Mouse (Mus musculus) forebrain, embryonic 13.5 days (tissue): Measurements from ENCODE around the gene Dot1l. TPM values are rescaled to one million over a fixed set of nuclear protein-coding genes. Genes with fewer than 3 reads are reported as not detected.

Experiments used
- ATAC-seq: fragments of 200-750 bp; cut with Nextera tagmentation; 2 replicates; pipeline ENCODE4 v1.8.0; 2017
- H3K27ac ChIP-seq: fragments of 300-500 bp; sonication (generic); 2 replicates; pipeline ENCODE4 v1.5.1; 2015; ENCODE audit warnings: inconsistent platforms, mild to moderate bottlenecking, moderate library complexity
- H3K27me3 ChIP-seq: fragments of 300-500 bp; sonication (generic); 2 replicates; pipeline ENCODE4 v1.6.1; 2015; ENCODE audit warnings: mild to moderate bottlenecking, inconsistent platforms
- H3K36me3 ChIP-seq: fragments of 300-500 bp; sonication (generic); 2 replicates; pipeline ENCODE4 v1.6.1; 2015; ENCODE audit warnings: mild to moderate bottlenecking, inconsistent platforms; ENCODE audit not compliant: poor library complexity, severe bottlenecking
- H3K4me1 ChIP-seq: fragments of 300-500 bp; sonication (generic); 2 replicates; pipeline ENCODE4 v1.6.1; 2015; ENCODE audit warnings: inconsistent platforms
- H3K4me2 ChIP-seq: fragments of 300-500 bp; sonication (generic); 2 replicates; pipeline ENCODE4 v1.6.1; 2015; ENCODE audit warnings: inconsistent platforms, mild to moderate bottlenecking, moderate library complexity
- H3K4me3 ChIP-seq: fragments of 300-500 bp; sonication (generic); 2 replicates; pipeline ENCODE4 v1.5.1; 2015; ENCODE audit warnings: mild to moderate bottlenecking, inconsistent platforms
- H3K9ac ChIP-seq: fragments of 300-500 bp; sonication (generic); 2 replicates; pipeline ENCODE4 v1.6.1; 2015; ENCODE audit warnings: mild to moderate bottlenecking, inconsistent platforms
- H3K9me3 ChIP-seq: fragments of 300-500 bp; sonication (generic); replicated peaks from 2 replicates; pipeline ENCODE4 v1.6.1; 2016; ENCODE audit warnings: inconsistent platforms
- WGBS: fragments of 180-500 bp; shearing (Covaris S2); methylation state at CpG from one replicate; pipeline ENCODE4 v1.1.7; 2015; 5-methylcytosine and 5-hydroxymethylcytosine counted together
- polyA plus RNA-seq: library from polyadenylated mRNA; unstranded; fragments of >200 nt; fragmentation: Nextera tagmentation; extraction: Ambion mirVana; gene quantifications from 2 replicates; pipeline ENCODE4 v1.2.1, GENCODE M21; 2015

Gene Dot1l
- polyA plus RNA-seq, 1 experiment from 2014 or later = 19.9 TPM

GRCm38 (mm10) chr10:80744262-80744661 lies 10.7 kb upstream of the Dot1l start:
- no peak overlapping the region for H3K27ac ChIP-seq
- H3K4me2 ChIP-seq = no peak overlapping the region
- H3K4me1 ChIP-seq = peaks cover 26% of the 10 kb centered on the region
- no peak overlapping the region for H3K4me3 ChIP-seq
- no peaks in the 10 kb centered on the region for H3K36me3 ChIP-seq
- no peak overlapping the region for H3K9ac ChIP-seq
- H3K27me3 ChIP-seq = 0 out of 2 replicates have a peak, but pooled peaks cover 7% of the 10 kb centered on the region
- no peak for ATAC-seq
- 45% methylated on average over 5 of the region's 5 CpGs for WGBS
- no peaks in the 10 kb centered on the region for H3K9me3 ChIP-seq

DNA sequence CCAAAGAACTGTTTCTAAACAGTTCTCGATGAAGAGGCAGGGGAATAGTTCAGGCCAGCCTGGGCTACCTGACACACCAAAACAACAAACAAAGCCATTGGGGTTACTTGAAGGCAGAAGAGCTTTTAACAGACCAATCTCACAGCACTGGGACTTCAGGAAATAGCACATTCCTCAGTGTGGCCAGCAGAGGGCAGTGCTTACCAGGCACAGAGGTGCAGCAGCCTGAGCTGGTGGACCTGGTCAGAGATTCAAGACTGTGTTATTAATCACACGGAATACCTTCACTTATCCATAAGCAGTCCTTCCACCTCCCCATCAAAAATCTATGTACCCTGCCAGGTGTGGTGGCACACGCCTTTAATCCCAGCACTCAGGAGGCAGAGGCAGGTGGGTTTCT lies 7.6 kb upstream of the Dot1l start:
- Histone ChIP-seq H3K27ac (no peak overlapping the region), H3K36me3 (no peaks in the 10 kb centered on the region), H3K4me2 (no peak overlapping the region), H3K4me1 (peaks cover 13% of the 10 kb centered on the region), H3K9me3 (no peaks in the 10 kb centered on the region), H3K27me3 (0 out of 2 replicates have a peak, but pooled peaks cover 7% of the 10 kb centered on the region), H3K9ac (no peak overlapping the region), H3K4me3 (no peak overlapping the region)
- WGBS = 20% methylated on average over 3 of the region's 3 CpGs
- ATAC-seq = no peak

- peaks cover 10% of the 10 kb centered on the region for H3K4me1 ChIP-seq
- ATAC-seq = no peak
- no peak overlapping the region for H3K9ac ChIP-seq
- H3K27me3 ChIP-seq = 0 out of 2 replicates have a peak, but pooled peaks cover 7% of the 10 kb centered on the region
- H3K9me3 ChIP-seq = no peaks in the 10 kb centered on the region
- 15% methylated on average over 6 of the region's 6 CpGs for WGBS
- H3K4me2 ChIP-seq = no peak overlapping the region
- H3K27ac ChIP-seq = no peak overlapping the region
- no peak overlapping the region for H3K4me3 ChIP-seq
- H3K36me3 ChIP-seq = no peaks in the 10 kb centered on the region
Observed at GRCm38 (mm10) chr10:80748609-80749008, 6.4 kb upstream of the Dot1l start.

- peak overlapping the region; percentile 12; the same call in 1 of the 2 replicates for H3K4me3 ChIP-seq
- peaks cover 23% of the 10 kb centered on the region for H3K4me1 ChIP-seq
- H3K36me3 ChIP-seq = no peaks in the 10 kb centered on the region
- 0 out of 2 replicates have a peak, but pooled peaks cover 2% of the 10 kb centered on the region for H3K27me3 ChIP-seq
- peak overlapping the region; percentile 3; the same call in 1 of the 2 replicates for H3K9ac ChIP-seq
- no peak overlapping the region for H3K27ac ChIP-seq
- no peak for ATAC-seq
- peak overlapping the region; percentile 38 for H3K4me2 ChIP-seq
- 17% methylated on average over 16 of the region's 16 CpGs for WGBS
- H3K9me3 ChIP-seq = no peaks in the 10 kb centered on the region
Observed at GRCm38 (mm10) chr10:80751188-80751832, 3.7 kb upstream of the Dot1l start.

- Histone ChIP-seq H3K4me3 (peak overlapping the region; percentile 12), H3K27me3 (no peaks in the 10 kb centered on the region), H3K4me2 (peak overlapping the region; percentile 38), H3K27ac (no peak overlapping the region), H3K4me1 (peaks cover 31% of the 10 kb centered on the region), H3K9ac (no peak overlapping the region), H3K9me3 (no peaks in the 10 kb centered on the region), H3K36me3 (no peaks in the 10 kb centered on the region)
- 8% methylated on average over 6 of the region's 6 CpGs for WGBS
- peak; percentile 32 for ATAC-seq
Observed at GRCm38 (mm10) chr10:80752079-80752625, 2.9 kb upstream of the Dot1l start.

DNA sequence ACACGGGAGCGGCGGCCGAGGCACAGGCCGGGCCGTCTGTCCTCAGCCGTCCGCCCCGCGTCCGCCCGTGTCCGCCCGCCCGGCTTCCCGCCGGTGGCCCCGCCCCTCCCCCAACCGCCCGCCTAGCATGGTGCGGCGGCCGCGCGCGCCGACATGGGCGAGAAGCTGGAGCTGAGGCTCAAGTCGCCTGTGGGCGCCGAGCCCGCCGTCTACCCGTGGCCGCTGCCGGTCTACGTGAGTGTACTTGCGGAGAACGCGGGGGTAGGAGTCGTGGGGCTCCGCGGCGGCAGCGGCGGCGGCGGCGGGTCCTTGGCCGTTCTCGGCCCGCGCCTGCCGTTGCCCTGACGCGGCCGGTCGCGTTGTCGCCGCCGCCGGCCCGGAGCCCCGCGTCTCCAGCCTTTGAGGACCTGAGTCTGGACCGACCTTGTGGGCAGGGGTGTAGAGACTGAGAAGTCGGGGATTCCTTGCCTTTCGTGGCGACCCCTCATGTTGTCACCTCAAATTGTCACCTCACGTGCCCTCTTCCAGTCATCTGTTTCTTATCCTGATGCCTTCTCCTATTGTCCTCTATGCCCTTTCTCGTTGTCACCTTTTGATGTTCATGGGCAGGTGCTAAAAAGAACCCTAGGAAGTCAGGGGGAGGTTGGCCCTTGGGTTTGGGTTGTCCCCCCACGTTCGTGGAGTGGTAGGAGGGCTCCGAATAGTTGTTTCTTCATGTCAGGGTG lies 447 bp downstream of the Dot1l start:
- peak; percentile 14 for ATAC-seq
- Histone ChIP-seq H3K27me3 (no peaks in the 10 kb centered on the region), H3K9me3 (no peaks in the 10 kb centered on the region), H3K27ac (peak overlapping the region; percentile 80), H3K4me1 (peaks cover 56% of the 10 kb centered on the region), H3K4me3 (peak overlapping the region; percentile 97), H3K36me3 (no peaks in the 10 kb centered on the region), H3K4me2 (peak overlapping the region; percentile 100), H3K9ac (peak overlapping the region; percentile 96)
- under 1% methylated on average over 62 of the region's 75 CpGs for WGBS

DNA sequence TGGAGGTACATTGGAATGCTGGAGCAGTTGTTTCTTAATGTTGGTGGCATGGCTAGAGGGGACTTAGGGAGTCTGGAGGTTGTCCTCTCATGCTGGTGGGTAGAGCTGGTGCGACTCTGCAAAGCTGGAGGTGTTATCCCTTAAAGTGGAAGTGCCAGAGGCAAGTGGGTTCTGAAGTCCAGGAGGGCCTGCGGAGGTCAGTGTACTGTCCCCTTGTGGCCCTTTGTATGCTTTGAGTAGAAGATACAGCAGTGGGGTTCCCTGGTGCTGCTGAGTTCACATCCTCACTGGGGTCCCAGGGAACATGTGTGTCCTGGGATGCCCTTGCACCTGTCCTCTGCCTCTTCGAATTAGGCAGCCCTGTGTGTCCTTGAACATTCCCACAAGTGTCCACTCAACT lies 1.1 kb downstream of the Dot1l start:
- Histone ChIP-seq H3K4me3 (peak overlapping the region; percentile 97), H3K9ac (peak overlapping the region; percentile 96), H3K36me3 (no peaks in the 10 kb centered on the region), H3K27me3 (no peaks in the 10 kb centered on the region), H3K4me1 (peaks cover 62% of the 10 kb centered on the region), H3K27ac (no peak overlapping the region), H3K9me3 (no peaks in the 10 kb centered on the region), H3K4me2 (peak overlapping the region; percentile 100)
- no peak for ATAC-seq
- WGBS = 26% methylated on average over 3 of the region's 3 CpGs

DNA sequence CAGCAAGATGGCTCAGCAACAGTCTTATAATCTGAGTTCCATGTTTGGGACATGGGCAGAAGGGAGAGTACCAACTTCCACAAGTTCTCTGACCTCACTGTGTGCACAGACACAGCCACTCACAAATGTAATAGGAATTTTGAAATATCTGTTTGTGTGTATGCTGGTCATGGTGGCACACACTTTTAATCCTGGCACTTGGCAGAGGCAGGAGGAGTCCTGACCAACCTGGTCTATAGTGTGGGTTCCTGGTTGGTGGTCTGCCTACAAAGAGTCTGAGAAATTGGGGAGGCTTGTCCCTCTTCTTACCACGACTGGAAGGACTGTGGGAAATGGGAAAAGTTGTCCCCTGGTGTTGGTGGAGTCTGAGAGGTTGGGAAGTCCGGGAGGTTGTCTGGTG lies 1.5 kb downstream of the Dot1l start:
- no peak overlapping the region for H3K27ac ChIP-seq
- H3K4me2 ChIP-seq = peak overlapping the region; percentile 100
- H3K36me3 ChIP-seq = no peaks in the 10 kb centered on the region
- H3K9me3 ChIP-seq = no peaks in the 10 kb centered on the region
- H3K4me3 ChIP-seq = peak overlapping the region; percentile 97
- H3K9ac ChIP-seq = peak overlapping the region; percentile 96
- H3K27me3 ChIP-seq = no peaks in the 10 kb centered on the region
- 62% methylated on average over 2 of the region's 2 CpGs for WGBS
- peaks cover 63% of the 10 kb centered on the region for H3K4me1 ChIP-seq
- no peak for ATAC-seq

DNA sequence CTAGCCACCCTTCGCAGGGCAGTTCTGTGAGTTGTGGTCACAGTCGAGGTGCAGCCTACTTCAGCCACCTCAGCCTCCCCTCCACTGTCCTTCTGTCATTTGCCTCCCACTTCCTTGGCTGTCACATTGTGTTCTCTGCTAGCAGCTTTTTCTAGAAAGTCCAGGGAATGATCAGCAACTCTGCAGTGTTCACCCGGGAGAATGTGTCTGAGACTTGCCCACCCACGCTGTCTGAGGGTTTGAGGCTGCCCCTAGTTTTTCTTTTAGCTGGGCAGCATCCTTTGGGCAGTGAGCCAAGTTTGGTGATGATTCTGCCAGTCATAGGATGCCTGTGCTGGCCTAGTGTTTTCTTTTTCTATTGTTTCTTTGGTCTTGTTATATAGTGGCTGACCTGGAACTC lies 2.0 kb downstream of the Dot1l start:
- Histone ChIP-seq H3K36me3 (no peaks in the 10 kb centered on the region), H3K27ac (no peak overlapping the region)

DNA sequence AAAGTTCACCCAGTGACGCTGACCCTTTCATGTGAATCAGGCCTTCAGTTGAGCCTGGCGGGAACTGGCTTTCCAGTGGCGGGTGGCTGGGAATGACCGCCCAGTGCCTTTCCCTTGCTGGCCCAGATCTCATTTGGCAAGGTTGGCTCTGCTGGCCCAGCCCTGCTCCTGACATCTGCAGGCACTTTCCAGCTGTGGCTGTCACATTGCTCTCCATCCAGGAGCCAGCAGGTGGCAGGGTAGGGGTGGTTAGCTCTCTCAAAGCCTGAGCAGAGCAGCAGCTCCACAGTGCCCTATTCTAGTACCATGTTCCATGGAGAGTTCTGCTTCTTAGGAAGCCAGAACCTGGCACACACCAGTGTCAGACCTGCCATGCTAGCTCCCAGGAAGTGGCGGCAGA lies 2.7 kb downstream of the Dot1l start:
- peak overlapping the region; percentile 4; the same call in 1 of the 2 replicates for H3K27ac ChIP-seq
- no peaks in the 10 kb centered on the region for H3K9me3 ChIP-seq
- no peaks in the 10 kb centered on the region for H3K27me3 ChIP-seq
- peak overlapping the region; percentile 100 for H3K4me2 ChIP-seq
- 35% methylated on average over 5 of the region's 5 CpGs for WGBS
- H3K9ac ChIP-seq = no peak overlapping the region
- H3K4me3 ChIP-seq = peak overlapping the region; percentile 97; the same call in 1 of the 2 replicates
- H3K4me1 ChIP-seq = peaks cover 57% of the 10 kb centered on the region
- ATAC-seq = no peak
- H3K36me3 ChIP-seq = no peaks in the 10 kb centered on the region

More for the DNA sequence above, 2.0 kb downstream of the Dot1l start:
- Histone ChIP-seq H3K9ac (peak overlapping the region; percentile 96), H3K4me2 (peak overlapping the region; percentile 100), H3K4me1 (peaks cover 62% of the 10 kb centered on the region), H3K27me3 (no peaks in the 10 kb centered on the region), H3K4me3 (peak overlapping the region; percentile 97), H3K9me3 (no peaks in the 10 kb centered on the region)
- no peak for ATAC-seq
- WGBS = 65% methylated on average over 4 of the region's 4 CpGs

GRCm38 (mm10) chr10:80758651-80759050 lies 3.6 kb downstream of the Dot1l start:
- H3K4me3 ChIP-seq = no peak overlapping the region
- H3K9ac ChIP-seq = no peak overlapping the region
- no peaks in the 10 kb centered on the region for H3K27me3 ChIP-seq
- no peaks in the 10 kb centered on the region for H3K36me3 ChIP-seq
- H3K4me2 ChIP-seq = no peak overlapping the region
- 93% methylated on average over 7 of the region's 7 CpGs for WGBS
- no peak for ATAC-seq
- H3K27ac ChIP-seq = no peak overlapping the region
- H3K4me1 ChIP-seq = peaks cover 57% of the 10 kb centered on the region
- no peaks in the 10 kb centered on the region for H3K9me3 ChIP-seq
